Mouse (Mus musculus): Measurements from ENCODE around the gene Garnl3. TPM values are rescaled to one million over a fixed set of nuclear protein-coding genes. Genes with fewer than 3 reads are reported as not detected.

Gene Garnl3
- total and polyA plus RNA-seq, 3 experiments: 13.3 to 15.0 (median 13.4) TPM

DNA sequence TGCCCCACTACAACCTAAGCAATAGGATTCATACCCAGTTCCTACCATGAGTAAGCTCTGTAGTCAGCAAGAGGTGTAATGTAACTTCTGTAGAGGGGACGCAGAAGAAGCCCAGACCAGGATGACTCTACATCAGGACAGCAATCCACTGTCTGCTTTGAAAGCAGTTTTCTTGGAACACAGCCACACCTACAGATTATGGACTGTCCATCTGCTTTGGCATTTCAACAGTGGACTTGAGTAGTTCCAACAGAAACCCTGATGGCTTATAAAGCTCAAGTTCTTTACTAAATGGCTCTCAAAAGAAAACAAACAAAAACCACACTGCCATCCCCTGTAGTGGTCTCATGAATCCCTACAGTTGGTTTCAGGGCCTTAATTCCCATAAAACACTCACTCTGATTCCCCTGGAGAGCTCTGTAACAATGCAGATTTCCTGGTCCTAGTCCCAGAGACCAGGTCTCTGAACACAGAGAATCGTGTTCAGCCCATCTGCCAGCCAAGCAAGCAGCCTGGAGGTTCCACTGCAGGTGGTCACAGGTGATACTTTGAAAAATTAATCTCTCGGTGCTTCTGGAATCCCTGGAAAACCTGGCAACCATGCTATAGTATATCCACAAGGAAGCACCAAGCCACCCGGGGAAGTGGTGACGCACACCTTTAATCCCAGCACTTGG, 42.0 kb downstream of the Garnl3 start:
- DNase-seq: no peak

- DNase-seq: no peak
Observed at GRCm38 (mm10) chr2:33086671-33087363, 44.6 kb downstream of the Garnl3 start.

DNA sequence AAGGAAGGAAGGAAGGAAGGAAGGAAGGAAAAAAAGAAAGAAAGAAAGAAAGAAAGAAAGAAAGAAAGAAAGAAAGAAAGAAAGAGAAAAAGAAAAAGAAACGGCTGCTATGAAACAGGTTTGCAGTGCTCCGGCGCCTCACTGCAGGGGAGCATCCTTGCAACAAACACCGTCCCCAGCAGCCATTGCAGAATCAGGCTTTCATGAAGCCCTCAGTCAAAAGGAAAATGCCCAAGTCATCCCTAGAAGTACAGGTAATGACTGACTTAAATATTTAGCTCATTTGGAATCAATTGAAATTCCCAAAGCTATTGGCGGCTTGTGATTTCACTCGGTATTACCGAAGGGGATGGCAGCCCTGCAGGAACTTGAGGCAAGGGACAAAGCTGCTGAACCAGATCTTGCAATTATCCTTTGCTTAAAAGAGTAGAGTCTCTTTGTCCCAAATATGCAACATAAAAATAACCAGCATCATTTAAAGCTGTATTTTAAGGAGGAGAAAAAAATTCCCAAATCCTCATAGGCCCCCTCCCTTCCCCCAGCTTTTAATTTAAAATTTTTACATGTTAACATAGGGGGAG, 45.3 kb downstream of the Garnl3 start:
- DNase-seq: no peak

GRCm38 (mm10) chr2:33084221-33084620, 47.2 kb downstream of the Garnl3 start:
- peak; percentile 45 for DNase-seq

GRCm38 (mm10) chr2:33080166-33080565, 51.3 kb downstream of the Garnl3 start:
- no peak for DNase-seq

DNA sequence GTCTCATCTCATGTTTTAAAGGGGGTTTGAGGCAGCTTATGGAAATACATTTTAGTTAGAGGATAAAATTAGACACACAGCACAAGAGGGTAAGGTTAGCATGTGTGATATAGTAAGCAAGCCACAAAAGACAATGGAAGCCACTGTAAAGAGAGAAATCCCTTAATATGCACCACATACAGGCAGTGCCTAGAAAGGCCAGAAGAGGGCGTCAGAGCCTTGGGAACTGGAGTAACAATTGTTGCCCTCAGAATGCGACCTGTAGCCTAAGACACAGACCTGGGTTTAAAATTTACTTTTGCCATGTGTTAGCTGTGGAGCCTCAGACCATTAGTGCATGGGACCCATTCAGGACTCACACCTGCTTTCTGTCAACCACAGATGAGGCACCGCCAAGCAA, 54.2 kb downstream of the Garnl3 start:
- no peak for DNase-seq

DNA sequence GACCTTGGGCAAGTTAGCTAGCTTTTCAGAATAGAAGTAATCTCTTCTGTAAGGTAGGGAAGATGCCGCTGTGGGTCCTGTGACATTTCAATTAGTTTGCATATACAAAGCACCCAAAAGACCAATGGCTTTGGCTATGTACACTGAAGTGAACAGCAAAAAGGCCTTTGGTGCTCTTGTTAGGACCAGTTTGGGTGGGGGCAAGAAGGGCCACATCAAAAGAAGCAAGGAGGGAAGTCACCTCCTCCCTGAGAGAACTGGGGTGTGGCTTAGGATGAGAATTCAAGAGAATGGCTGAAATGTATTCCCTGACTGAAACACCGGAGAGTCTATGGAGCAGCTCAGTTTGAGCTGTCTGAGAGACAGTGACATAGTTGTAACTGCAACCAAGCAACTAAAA, 56.5 kb downstream of the Garnl3 start:
- DNase-seq: no peak

GRCm38 (mm10) chr2:33074188-33074587, 57.3 kb downstream of the Garnl3 start:
- no peak for DNase-seq

DNA sequence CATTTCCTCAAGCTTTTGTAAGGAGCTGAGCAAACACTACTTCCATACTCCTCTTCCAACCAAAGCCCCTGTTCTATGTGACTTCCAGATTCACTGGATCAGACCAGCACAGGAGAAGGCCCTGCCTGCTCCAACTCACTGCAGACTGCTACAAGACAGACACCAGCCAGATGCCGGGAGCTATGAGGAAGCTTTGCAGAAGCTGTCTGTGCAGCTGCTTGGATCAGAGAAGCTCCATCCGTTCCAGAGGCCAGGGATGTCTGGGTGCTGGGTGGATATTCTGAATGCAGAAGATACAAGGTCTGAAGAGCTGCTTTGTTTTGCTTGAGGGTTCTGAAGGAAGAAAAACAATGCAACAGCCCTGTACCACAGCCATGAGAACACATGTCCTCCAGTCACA, 59.1 kb downstream of the Garnl3 start:
- DNase-seq: no peak

- no peak for DNase-seq
Observed at GRCm38 (mm10) chr2:33065610-33066009, 65.8 kb downstream of the Garnl3 start.

GRCm38 (mm10) chr2:33062744-33063143, 68.7 kb downstream of the Garnl3 start:
- no peak for DNase-seq

GRCm38 (mm10) chr2:33058926-33059325, 72.5 kb downstream of the Garnl3 start:
- DNase-seq: peak; percentile 57

GRCm38 (mm10) chr2:33057514-33057913, 73.9 kb downstream of the Garnl3 start:
- DNase-seq: peak; percentile 21

DNA sequence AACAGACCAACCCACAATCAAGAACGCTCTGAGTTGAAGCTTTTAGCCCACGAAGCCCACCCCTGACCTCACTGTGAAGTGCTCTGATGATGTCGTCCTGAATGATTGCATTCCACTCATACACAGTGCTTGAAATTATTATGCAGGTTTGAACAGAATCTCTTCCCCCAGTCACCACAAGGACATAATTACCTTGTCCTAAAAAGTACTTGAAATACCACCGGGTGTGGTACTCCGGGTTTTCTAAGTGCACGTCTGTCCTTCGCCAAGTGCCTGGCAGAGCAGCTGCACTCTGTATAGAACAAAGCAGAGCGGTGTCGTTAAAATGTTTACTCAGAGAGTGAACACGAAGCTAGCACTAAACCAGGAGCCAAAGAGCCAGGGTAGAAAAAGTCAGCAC, 77.5 kb downstream of the Garnl3 start:
- DNase-seq: no peak

DNA sequence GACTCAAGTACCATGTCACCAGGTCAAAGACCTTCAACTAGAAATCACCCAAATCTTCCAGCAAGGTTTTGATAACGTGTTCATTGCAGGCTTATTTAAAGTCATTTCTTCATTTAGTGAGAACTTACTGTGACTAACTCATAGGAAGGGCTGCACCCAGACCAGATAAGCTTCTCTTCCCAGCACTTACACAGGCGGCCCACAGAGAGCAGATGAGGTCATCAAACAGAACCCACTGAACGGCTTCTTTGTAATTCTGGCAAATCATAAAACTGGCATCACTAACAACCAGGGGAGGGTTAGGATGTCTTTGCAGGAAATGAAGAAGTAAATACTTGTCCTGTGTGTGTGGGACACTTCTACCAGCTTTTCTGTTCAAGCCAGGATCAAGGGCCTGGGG, 84.1 kb downstream of the Garnl3 start:
- no peak for DNase-seq

- no peak for DNase-seq
Observed at GRCm38 (mm10) chr2:33046919-33047318, 84.5 kb downstream of the Garnl3 start.

DNA sequence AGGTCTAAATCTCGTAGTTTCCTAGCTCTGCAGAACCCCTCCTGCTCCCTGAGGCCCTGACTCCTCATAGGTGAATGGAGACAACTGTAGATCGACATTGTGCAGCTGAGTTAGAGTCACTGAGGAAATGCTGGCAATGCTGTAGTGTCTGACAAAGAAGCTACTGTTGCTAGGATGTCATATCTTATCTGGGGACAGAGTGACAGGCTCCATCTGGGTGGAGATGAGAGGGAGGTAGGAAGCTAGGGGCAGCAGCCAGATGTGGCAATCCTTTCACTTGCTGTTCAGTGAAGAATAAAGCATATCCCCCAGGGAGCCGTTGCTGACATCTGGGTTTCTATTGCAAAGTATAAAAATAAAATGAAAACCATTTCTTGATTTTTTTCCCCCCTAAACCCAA, 85.6 kb downstream of the Garnl3 start:
- no peak for DNase-seq

DNA sequence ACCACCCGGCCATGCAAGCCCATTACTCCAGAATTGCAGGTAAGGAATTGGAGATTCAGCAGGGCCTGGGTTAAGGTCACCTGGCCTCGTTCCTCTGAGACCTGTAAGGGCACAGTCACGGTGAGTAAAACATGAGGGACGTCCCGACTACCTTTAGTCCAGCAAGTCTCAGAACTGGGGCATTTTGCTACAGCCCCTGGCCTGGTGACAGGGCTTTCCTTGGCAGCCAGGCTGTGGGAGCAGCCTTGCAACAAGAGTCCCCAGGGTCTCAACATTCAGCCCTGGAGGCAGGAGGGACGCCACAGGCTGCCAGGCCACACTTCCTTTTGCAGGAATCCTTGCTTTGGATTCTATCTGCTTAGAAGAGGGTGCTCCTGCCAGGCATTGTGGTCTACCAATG, 88.7 kb downstream of the Garnl3 start:
- DNase-seq: peak; percentile 47

- DNase-seq: no peak
Observed at GRCm38 (mm10) chr2:33041571-33041970, 89.9 kb downstream of the Garnl3 start.

- no peak for DNase-seq
Observed at GRCm38 (mm10) chr2:33037429-33037828, 94.0 kb downstream of the Garnl3 start.

DNA sequence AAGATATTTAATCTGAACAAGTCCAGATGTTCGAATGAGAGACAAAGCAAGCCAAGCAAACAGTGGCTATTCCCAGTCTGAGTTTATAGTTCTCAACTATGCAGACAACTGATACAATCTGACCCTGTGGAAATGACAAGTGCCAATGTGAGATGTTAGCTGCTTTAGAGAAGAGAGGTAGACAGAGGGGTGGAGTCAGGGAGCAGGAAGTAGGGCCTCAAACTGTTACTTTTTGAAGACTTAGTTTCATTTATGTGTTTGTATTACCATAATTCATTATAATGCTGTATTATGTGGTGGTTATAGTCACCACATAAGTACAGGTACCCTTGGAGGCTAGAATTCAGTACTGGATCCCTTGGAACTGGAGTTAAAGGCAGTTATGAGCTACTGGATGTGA, 96.2 kb downstream of the Garnl3 start:
- DNase-seq: no peak

GRCm38 (mm10) chr2:33033281-33033680, 98.2 kb downstream of the Garnl3 start:
- peak; percentile 46 for DNase-seq

DNA sequence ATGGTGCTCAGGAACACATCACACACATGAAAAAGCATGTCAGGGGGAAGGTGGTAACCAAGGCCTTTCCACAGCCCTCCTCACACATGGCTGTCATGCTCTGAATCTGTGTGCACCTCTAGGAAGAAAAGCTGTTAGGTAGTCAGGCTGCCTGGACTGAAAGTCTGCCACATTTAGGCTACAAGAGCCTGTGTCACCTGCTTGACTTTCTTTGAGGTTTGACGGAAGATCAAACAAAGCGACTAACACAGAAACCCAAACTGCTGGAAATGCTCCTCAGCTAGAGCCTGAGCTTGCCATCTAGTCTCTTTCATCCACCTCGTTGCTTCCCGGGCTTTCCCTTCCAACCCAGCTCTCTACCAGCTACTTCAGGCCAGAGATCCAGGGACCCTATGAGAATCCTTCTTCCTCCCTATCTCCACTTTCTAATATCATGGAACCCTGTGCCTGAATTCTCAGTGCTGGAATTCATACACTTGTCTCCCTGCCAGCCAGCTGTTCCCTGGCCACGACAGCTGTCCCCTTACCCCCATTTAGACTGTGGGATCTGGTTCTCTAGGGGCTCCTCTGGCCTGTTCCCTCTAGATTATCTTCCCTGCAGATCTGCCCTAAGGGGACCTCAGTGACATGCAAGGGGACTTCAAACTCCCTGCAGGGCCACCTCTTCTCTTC, 98.9 kb downstream of the Garnl3 start:
- no peak for DNase-seq

All from adrenal gland, adult 2 months (tissue).